Mouse (Mus musculus) thymus, adult 18-20 months (tissue): ENCODE measurements around the gene Slc34a2.

ENCODE experiments used
- DNase-seq, 2 experiments: peaks; one replicate each; pipeline ENCODE4 v3.0.0; 2022; ENCODE audit warnings: mixed read lengths in 2 of 2

Gene Slc34a2

GRCm38 (mm10) chr5:53037781-53038180, at the start of gene Slc34a2:
Slc34a2 (plus strand) TSS chr5:53038081.
- no peak for DNase-seq

GRCm38 (mm10) chr5:52990687-52991341, 47.1 kb upstream of the Slc34a2 start:
- no peak for DNase-seq

GRCm38 (mm10) chr5:52992210-52992897, 45.5 kb upstream of the Slc34a2 start:
- DNase-seq, result no peak

GRCm38 (mm10) chr5:52993490-52994282, 44.2 kb upstream of the Slc34a2 start:
- no peak for DNase-seq

GRCm38 (mm10) chr5:52995461-52995860, 42.4 kb upstream of the Slc34a2 start:
- DNase-seq, result no peak

GRCm38 (mm10) chr5:52996145-52996544, 41.7 kb upstream of the Slc34a2 start:
- no peak for DNase-seq

- no peak for DNase-seq
These were observed 41.3 kb upstream of the Slc34a2 start for GRCm38 (mm10) chr5:52996601-52997000.

- no peak for DNase-seq
These were observed 40.8 kb upstream of the Slc34a2 start for GRCm38 (mm10) chr5:52997032-52997431.

GRCm38 (mm10) chr5:52998097-52998760, 39.7 kb upstream of the Slc34a2 start:
- no peak for DNase-seq

- no peak for DNase-seq
These were observed 37.6 kb upstream of the Slc34a2 start for GRCm38 (mm10) chr5:53000169-53000872.

GRCm38 (mm10) chr5:53002599-53003203, 35.2 kb upstream of the Slc34a2 start:
- DNase-seq, result no peak

- no peak for DNase-seq
These were observed 34.4 kb upstream of the Slc34a2 start for GRCm38 (mm10) chr5:53003495-53003894.

- DNase-seq, result no peak
These were observed 33.9 kb upstream of the Slc34a2 start for GRCm38 (mm10) chr5:53003981-53004380.

GRCm38 (mm10) chr5:53009027-53009769, 28.7 kb upstream of the Slc34a2 start:
- no peak for DNase-seq

GRCm38 (mm10) chr5:53009770-53010133, 28.1 kb upstream of the Slc34a2 start:
- no peak for DNase-seq

GRCm38 (mm10) chr5:53011327-53011726, 26.6 kb upstream of the Slc34a2 start:
- no peak for DNase-seq

GRCm38 (mm10) chr5:53016606-53017005, 21.3 kb upstream of the Slc34a2 start:
- DNase-seq, result no peak

- no peak for DNase-seq
These were observed 19.6 kb upstream of the Slc34a2 start for GRCm38 (mm10) chr5:53018316-53018715.

- no peak for DNase-seq
These were observed 14.4 kb upstream of the Slc34a2 start for GRCm38 (mm10) chr5:53023432-53023831.

- DNase-seq, result no peak
These were observed 14.0 kb upstream of the Slc34a2 start for GRCm38 (mm10) chr5:53023901-53024300.

- DNase-seq, result no peak
These were observed 12.5 kb upstream of the Slc34a2 start for GRCm38 (mm10) chr5:53025276-53025973.
